Mouse (Mus musculus) kidney, adult 11 months (tissue): Measurements from ENCODE around the gene Sec11a.
"Not testable (repeated sequence)": the region's sequence is repeated elsewhere in the genome, so short reads cannot be mapped to it uniquely, and the experiment has no call there.

Experiments used
- DNase-seq: peaks from one replicate; pipeline ENCODE4 v3.0.0; 2022

Sec11a gene

DNA sequence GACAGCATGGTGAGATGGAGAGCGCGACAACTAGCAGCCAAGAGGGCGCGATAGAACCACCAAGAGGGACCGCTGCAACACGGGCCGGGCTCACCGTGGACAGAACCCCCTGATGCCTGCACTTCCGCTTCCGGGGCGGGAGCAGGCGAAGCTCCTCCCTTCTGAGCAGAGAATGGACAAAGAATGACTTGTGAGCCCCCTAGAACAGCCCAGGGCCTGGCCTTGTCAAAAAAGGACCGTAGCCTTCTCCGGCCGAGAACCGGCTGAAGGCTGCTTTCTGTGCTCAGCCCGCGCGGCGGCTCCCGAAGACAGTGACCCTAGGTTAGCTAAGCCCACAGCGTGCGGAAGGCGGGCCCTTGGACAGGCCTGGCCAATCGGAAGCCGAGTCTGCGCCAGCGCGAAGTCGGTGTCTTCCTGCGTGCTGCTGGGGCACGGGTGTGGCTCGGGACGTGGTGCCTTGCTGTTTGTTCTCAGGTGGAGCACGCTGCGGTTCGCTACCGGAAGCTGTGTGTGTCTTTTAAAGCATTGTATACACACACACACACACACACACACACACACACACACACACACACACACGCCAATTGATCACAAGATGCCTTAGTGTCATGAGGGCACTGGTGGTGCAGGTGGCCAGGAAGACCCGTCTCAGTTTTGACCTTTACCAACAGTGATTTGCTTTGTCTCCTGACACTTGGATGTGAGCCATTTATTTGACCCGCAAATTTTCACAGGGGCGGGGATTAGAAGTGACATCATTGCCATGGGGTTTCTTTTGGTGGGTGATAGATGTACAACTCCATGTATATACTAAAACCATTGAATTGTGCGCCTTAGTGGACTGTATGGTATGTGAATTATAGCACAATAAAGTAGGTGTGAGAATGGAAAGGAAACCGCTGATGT is at the start of gene Sec11a:
TSS of gene Sec11a (minus strand) at position 336 of the 906 bp plus-strand sequence.
- DNase-seq = peak; percentile 95

DNA sequence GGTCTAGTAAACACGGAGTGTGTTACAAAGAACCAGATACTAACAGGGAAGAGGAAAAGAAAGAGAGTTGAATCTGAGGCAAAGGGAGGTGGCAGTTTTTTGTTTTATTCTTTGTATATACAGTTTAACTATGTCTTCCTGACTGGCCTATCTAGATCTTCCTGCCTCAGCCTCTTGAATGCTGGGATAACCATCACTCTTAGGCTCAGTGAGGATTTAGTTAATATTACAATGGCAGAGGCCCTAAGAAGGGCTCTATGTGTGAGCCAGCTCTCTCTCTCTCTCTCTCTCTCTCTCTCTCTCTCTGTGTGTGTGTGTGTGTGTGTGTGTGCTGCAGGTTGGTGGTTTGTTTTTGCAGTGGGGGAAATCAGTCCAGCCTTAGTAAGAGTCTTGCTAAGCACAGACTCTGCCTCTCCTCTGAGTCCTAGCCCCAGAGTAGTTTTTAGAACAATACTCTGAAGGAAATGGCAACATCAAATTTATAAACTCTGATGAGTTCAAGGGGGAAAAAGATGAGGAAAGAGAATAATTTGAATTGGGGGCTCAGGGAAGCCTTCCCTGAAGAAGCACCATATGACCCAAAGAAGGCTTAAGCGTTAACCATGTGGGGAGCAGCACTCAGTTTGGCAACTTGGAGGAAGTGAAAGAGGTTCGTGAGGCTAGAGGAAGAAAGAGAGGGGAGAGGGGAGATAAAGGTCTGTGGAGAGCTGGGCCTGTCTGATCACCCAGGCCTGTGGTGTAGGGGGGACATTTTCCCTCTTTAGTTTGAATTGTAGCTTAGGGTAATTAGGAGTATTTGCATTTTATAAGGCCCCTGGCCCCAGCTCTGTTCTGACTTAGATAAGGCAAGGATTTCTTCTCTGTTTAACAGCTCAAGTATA is 47.9 kb upstream of the Sec11a start:
- DNase-seq = no peak

DNA sequence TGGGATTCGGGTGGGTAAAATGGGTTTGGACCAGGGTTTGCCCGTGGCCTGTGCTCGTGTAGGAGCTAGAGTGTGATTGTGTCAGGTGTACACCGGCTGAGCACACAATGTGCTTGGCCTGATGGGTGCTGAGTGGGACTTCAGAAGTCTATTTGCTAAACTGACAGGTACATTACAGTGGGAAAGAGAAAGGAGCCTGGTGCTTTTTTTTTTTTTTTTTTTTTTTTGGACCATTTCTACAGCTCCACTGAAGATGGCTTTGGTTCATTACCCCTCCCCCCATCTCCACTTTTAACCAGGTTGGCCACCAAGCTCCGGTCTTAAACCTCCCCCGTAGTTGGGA is 47.1 kb upstream of the Sec11a start:
- no peak for DNase-seq

DNA sequence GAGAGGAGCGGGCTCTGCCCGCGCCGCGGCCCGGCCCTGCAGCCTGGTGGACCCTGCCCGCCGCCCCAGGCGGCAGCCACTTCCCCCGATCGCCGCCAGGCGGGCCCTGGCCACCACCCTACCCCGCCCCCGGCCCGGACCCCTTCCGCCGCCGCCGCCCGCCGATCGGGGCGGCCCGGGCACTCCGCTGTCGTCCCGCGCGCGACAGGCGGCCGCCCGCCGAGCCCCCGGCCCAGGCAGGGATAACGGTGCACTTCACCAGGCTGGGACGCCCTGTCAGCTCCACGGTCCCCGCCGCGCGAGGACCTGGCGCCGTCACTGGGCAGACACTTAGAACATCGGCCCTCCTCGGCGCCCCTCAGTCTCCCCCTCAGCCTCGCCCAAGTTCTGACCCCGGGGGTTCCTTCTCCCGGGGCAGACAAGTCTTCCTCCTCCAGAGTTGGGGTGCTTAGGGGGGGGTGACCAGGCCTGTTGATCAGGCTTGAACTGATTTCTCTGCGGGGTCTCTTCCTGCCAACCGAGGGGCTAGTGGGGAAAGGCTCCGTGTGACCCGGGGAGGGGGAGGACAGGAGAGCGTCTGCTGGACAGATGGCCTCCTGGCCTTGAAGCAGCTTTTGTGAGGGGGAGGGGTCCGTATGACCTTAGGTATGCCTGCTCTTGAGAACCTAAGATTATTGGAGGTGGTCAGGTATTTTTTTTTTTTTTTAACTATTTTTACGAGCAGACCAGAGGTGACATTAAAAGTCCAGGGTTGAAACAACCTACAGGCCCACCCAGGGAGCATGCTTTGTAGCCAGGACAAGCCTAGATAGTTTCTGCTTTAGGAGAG is 46.5 kb upstream of the Sec11a start:
- DNase-seq = no peak

DNA sequence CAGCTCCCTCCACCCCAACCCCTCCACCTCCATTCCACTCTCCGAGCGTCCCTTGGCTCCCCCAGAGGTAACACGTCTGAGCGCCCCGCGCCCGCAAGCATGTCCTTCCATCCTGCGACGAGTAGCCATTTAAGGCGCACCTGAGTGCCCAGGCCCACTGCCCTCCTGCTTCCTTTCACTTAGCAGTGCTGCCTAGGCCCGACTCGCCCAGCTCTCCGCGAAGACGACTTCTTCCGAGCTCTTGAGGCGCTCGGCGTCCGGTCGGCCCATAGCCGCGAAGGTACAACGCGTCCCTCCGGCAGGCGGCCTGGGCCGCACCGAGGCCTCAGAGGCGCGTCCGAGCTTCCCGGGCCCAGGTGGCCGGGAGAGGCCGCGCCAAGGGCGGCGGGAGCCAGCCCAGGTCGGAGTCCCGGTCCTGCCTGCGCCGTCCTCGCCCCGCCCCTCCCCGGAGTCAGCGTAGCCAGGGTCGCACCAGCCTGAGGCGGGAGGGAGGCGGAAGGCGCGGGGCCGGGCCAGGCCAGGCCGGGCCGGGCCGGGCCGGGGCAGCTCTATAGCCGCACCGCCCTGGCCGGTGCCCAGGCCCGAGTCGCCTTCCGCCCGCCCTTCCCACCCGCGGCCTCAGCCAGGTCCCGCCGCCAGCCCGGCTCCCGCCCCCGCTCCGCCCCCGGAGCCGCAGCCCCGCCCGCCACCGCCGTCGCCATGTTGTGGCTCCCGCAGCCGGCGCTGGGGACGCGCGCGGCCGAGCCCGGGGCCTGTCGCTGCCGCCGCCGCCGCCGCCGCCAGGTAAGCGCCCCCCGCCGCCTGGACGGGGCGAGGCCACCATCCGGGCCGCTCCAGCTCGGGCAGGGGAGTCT is 45.6 kb upstream of the Sec11a start, which contains the start of gene Zfp592:
TSS of gene Zfp592 (plus strand) at position 702 of the 854 bp plus-strand sequence.
- peak; percentile 88 for DNase-seq

DNA sequence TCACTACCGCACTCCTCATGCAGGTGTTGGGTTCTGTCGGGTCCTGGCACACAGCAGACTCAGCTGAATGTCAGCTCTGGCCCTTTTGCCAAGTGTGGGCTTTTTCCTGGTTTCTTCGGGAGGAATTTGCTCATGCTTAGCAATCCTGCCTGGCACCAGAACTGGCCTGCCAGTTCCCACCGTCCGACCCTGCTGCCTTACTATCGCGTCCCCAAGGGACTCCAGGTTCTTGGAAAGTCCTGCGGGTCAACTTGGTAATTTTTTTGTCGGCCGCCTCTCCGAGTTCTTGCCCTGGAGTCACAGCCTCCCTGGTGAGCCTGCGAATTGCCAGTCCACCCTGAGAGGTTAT is 45.0 kb upstream of the Sec11a start:
- DNase-seq = peak; percentile 61

DNA sequence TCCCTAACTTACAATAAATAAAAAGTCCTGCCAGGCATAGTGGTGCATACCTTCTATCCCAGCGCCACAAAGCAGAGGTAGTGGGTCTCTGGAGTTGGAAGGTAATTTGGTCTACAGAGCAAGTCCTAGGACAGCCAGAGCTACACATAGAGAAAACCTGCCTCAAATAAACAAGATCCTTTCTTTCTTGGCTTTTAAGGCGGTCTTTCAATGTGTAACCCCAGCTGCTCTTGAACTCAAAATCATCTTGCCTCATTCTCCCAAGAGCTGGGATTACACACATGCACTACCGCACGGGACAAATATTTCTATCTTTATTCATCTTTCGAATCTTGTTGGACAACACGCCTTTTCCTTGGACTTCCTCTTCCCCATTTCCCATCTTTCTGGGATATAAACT is 44.5 kb upstream of the Sec11a start:
- DNase-seq = no peak

DNA sequence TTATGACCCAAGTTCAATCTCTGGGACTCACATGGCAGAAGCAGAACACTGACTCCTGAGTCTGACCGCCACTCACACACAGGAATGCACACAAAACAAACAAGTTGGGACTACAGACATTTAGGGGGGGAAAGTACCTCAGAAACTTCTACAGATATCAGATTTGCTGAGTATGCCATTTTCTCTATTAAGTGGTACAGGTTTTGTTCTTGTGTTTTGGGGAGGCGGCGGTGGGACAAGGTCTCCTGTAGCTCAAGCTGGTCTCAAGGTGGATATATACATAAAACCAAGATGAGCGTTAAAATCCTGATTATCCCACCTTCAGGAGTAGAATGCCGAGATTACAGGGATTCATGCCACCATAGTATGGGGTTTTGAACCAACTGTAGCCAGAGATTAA is 44.0 kb upstream of the Sec11a start:
- DNase-seq = no peak

DNA sequence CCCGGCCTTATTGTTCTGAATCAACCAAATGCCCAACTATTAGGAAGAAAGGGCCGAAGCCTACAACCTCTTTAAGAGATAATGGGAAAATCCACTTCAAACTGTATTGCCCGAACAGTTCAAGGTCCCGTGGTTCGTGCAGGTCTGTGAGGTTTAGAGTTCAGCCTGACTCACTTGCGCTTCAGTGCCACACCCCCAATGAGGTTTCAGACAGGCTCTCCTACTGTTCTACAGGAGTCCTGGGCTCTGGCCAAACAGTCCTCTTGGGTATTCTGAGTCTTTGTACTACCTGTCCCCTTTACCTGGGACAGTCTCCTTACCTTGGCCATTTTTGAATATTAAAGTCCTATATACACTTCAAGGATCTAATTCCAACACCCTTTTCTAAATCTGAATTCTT is 42.7 kb upstream of the Sec11a start:
- peak; percentile 45 for DNase-seq

DNA sequence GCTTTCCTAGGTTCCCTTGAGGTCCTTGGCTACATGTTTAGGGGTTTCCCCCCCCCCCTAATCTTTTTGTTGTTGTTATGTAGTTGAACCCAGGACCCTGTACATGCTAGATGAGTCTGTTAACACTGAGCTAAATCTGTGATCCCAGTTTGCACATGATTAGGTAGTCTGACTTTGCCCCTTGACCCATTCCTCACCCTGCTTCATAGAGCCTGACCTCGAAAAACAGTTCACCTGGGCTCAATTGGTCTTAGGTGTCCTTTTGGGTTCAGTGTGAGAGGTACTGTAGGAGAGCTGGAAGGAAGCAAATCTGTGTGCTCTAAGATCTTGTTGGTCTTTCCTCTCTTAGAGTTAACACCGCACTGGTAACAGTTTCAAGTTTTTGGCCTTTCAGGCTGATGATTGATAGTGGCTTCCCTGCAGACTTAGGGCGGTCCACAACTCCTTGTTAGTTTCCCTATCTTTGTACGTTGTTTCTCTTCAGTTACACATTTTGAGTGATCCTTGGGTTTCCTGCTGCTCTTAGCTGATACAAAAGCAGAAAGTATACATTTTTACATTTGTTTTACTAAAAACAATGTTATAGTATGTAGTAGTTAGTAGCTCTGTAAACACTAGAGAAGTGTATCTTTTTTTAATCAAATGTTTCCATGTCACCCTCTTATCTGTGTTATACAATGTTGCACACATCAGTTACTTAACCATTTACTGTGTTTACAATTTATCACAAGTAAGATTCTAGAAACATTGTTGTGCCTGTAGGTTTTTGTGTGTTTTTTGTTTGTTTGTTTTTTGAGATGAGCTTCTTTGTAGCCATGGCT is 40.4 kb upstream of the Sec11a start:
- DNase-seq = no peak

DNA sequence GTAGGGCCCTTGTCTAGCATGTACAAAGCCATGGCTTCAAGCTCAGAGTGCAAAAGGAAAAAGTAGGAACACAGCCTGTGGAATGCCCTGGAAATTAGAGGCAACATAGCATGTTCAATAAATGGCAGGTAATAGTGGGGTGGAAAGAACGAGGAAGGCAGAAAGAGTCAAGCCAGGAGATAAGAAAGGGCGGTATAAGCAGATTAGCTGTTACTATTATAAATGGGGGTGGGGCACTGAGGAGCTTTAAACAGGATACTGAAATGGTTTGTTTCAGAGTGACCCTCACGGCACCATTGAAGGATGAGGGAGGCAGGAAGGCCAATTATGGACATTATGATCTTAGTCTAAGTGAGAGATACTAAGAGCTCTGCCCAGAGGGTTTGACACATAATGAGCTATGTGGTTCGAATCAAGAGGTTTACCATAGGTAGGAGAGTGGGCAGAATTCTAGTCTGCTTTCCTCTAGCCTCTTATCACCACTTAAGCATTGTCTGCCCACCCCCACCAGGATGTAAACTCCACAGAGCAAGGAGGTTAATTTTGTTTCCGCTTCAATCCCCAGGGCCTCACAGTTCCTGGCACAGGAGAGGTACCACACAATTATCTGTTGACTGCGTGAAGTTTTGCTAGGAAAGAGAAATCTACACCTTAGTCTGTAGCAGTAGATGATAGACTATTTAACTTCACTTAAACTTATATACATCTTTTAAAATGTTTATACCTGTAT is 39.0 kb upstream of the Sec11a start:
- no peak for DNase-seq

DNA sequence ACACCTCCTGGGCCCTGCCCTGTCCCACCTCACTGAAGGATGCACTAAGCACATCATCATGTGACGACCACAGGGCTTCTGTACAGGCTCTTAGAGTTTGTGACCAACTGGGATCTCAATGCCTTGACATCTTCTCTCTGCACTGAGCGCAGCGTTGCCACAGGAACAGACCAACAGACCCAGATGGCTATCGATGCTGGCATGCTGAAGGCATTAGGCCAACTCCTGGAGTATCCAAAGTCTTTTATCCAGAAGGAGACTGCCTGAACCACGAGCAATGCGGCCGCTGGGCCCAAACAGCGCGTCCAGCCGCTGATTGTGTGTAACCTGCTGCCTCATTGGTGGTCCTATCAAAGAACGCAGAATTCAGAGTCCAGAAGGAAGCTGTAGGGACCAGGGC is 33.0 kb upstream of the Sec11a start:
- DNase-seq = no peak

DNA sequence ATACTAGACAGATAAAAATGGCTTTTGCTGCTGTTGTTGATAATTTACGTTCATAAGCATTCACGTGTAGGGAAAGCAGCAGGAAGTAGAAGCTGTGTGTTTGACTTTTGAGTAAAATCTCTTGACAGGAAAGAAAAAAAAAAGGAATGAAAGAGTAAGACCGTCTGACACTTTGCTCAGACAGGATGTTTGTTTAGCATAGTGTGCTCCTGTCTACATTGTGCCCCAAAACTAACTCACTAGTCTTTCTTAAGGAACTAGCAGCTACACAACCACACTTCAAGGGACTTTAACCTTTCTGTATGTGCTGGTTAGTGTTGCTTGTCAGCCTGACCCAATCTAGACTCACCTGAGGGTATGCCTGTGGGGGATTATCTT is 26.0 kb upstream of the Sec11a start:
- DNase-seq = not testable (repeated sequence)

DNA sequence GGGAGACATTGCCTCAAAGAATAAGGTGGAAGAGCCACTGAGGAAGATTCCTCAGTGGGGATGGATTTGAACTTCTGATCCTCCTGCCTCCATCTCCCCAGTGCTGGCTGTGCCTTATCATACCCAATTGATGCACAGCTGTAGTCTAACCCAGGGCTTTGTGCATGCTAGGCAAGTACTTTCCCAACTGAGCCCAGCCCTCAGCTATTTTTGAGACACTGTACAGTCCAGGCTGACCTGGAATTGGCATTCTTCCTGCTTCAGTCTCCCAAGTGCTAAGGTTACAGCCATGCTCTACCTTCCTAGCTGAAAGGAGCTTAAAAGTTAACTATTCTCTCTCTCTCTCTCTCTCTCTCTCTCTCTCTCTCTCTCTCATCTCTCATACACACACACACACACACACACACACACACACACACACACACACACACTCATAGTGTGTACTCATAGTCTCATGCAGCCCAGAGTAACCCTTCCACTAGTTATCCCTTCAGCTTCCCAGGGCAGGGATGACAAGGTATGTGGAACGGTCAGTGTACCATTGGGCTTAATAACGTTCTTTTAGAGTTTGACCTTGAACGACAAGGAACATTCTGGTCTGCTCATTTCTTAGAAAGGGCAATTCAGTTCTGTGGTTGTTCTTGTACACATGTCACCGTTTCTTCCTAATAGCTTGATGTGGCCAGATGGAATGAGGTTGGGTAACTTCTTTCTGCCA is 25.5 kb upstream of the Sec11a start:
- DNase-seq = peak; percentile 43

DNA sequence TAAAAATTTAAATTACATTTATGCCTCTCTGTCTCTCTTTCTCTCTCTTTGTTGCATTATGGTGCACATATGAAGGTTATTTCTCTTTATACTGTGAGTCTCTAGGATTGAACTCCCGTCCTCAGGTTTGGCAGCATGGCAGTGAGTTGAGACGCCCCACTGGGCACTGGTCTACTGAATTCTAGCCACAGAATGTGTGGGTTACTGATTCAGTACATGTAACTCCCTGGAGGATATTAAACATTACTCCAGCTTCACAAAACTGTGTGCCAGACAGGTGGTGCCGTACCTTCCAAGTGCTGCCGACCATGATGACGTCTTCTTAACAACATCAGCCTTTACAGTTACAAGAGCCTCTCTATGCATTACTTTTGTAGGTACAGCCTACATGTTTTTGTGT is 24.5 kb upstream of the Sec11a start:
- DNase-seq = no peak

DNA sequence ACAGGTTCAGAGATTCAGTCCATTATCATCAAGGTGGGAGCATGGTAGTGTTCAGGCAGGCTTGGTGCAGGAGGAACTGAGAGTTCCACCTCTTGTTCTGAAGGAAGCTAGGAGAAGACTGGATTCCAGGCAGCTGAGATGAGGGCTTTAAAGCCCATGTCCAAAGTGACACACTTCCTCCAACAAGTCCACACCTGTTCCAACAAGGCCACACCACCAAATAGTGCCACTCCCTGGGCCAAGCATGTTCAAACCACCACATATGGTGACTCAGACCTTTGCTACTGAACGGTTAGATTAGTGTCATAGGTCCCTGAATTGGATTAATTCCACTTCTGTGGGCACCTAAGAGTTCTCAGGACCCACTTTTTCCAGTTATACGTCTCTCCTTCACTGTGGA is 23.8 kb upstream of the Sec11a start:
- no peak for DNase-seq

DNA sequence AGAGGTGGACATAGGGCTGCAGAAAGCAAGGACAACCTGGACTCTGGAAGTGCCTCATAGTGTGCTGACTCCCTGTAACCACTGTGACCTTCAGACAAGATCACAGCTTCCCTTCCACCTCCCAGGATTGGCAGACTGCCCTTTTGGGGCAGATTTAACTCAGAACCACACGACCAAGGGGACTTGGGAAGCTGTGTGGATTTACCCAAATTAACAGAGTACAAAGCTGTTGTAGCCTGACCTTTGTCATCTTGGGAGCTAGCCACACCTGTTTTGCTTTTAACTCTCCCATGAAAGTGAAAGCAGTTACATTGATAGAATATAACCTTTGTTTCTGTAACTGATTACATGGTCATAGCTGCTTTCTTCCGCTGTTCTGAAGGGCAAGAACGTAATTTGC is 23.3 kb upstream of the Sec11a start:
- DNase-seq = peak; percentile 90

DNA sequence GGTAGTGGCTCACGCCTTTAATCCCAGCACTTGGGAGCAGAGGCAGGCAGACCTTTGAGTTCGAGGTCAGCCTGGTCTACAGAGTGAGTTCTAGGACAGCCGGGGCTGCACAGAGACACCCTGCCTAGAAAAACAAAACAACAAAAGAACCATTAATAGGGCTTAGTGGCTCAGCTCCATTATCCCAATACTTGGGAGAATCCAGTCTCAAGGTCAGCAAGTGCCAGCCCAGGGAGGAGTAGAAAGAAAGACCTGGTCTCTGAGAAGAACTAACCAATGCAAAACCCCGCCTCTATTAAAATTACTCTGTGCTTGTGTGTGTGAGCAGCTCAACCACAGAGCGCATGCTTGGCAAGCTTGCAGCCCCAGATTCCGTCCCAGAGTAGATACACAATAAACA is 15.2 kb upstream of the Sec11a start:
- no peak for DNase-seq

DNA sequence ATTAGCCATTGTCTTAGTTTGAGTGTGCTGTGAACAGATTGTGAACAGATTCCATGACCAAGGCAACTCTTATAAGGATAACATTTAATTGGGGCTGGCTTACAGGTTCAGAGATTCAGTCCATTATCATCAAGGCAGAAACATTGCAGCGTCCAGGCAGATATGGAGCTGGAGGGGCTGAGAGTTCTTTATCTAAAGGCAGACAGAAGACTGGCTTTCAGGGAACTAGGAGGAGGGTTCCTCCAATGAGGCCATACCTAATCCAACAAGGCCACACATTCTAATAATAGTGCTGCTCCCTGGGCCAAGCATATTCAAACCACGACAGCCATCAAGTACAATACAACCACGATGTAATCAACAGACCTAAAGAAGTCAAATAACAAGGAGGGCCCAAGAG is 11.4 kb upstream of the Sec11a start:
- DNase-seq = no peak

DNA sequence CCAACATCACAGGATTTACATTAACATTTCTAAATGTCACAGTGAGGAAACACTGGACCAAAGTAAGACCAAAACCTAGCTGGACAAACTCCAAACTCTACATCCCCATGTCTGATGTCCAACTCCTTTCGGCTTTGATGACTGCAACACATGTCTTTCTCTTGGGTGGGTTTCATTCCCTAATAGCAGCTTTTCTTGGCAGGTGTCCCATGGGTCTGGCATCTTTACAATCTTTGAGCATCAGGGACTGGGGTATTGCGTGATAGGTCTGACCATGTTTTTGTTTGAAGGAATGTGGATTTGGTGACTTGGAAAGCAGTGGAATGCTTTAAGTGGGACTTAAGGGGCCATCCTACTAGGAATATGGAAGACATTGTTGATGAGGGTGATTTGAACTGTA is 9.3 kb upstream of the Sec11a start:
- no peak for DNase-seq
